Mouse (Mus musculus): ENCODE measurements around the gene Ctnna2. TPM values are rescaled to one million over a fixed set of nuclear protein-coding genes. Genes with fewer than 3 reads are reported as not detected.

The Ctnna2 gene
- polyA plus RNA-seq, 1 experiment: not detected

- H3K9me3 ChIP-seq (ENCODE audit: control insufficient read depth, low read length): no peaks in the 10 kb centered on the region; the same call in 1 of the 2 replicates
Observed at GRCm38 (mm10) chr6:77929375-77929774, 50.1 kb downstream of the Ctnna2 start.

GRCm38 (mm10) chr6:77873150-77873549 is 106.3 kb downstream of the Ctnna2 start:
- H3K4me1 ChIP-seq (ENCODE audit: control insufficient read depth): no peaks in the 10 kb centered on the region

More at GRCm38 (mm10) chr6:77929375-77929774, 50.1 kb downstream of the Ctnna2 start:
- H3K4me3 ChIP-seq (replicated peaks): no peak overlapping the region
- H3K4me1 ChIP-seq (ENCODE audit: control insufficient read depth): no peaks in the 10 kb centered on the region
- no peaks in the 10 kb centered on the region for H3K27me3 ChIP-seq (ENCODE audit: control insufficient read depth)
- H3K36me3 ChIP-seq (ENCODE audit: control insufficient read depth): no peaks in the 10 kb centered on the region
- no peak for TF ChIP-seq TAL1 (IDR thresholded peaks at IDR 0.05; ENCODE audit: low read length)
- TF ChIP-seq GATA1 (IDR thresholded peaks at IDR 0.05; ENCODE audit: low read length): no peak

GRCm38 (mm10) chr6:77869313-77869712 is 110.2 kb downstream of the Ctnna2 start:
- H3K4me1 ChIP-seq (ENCODE audit: control insufficient read depth): no peaks in the 10 kb centered on the region
- no peak overlapping the region for H3K4me3 ChIP-seq (replicated peaks)
- TF ChIP-seq GATA1 (IDR thresholded peaks at IDR 0.05; ENCODE audit: low read length): no peak
- TF ChIP-seq TAL1 (IDR thresholded peaks at IDR 0.05; ENCODE audit: low read length): no peak
- no peaks in the 10 kb centered on the region for H3K9me3 ChIP-seq (ENCODE audit: control insufficient read depth, low read length)
- H3K27me3 ChIP-seq (ENCODE audit: control insufficient read depth): no peaks in the 10 kb centered on the region
- no peaks in the 10 kb centered on the region for H3K36me3 ChIP-seq (ENCODE audit: control insufficient read depth)

More at GRCm38 (mm10) chr6:77873150-77873549, 106.3 kb downstream of the Ctnna2 start:
- Histone ChIP-seq H3K4me3 (replicated peaks) (no peak overlapping the region), H3K27me3 (ENCODE audit: control insufficient read depth) (no peaks in the 10 kb centered on the region), H3K9me3 (ENCODE audit: control insufficient read depth, low read length) (no peaks in the 10 kb centered on the region), H3K36me3 (ENCODE audit: control insufficient read depth) (no peaks in the 10 kb centered on the region)
- TF ChIP-seq GATA1 (IDR thresholded peaks at IDR 0.05; ENCODE audit: low read length) (no peak), TAL1 (IDR thresholded peaks at IDR 0.05; ENCODE audit: low read length) (no peak)

- TF ChIP-seq GATA1 (IDR thresholded peaks at IDR 0.05; ENCODE audit: low read length): no peak
- no peak for TF ChIP-seq TAL1 (IDR thresholded peaks at IDR 0.05; ENCODE audit: low read length)
- Histone ChIP-seq H3K4me1 (ENCODE audit: control insufficient read depth) (no peaks in the 10 kb centered on the region), H3K27me3 (ENCODE audit: control insufficient read depth) (no peaks in the 10 kb centered on the region), H3K4me3 (replicated peaks) (no peak overlapping the region), H3K9me3 (ENCODE audit: control insufficient read depth, low read length) (no peaks in the 10 kb centered on the region), H3K36me3 (ENCODE audit: control insufficient read depth) (no peaks in the 10 kb centered on the region)
Observed at GRCm38 (mm10) chr6:77868119-77868518, 111.4 kb downstream of the Ctnna2 start.

GRCm38 (mm10) chr6:77863379-77863778 is 116.1 kb downstream of the Ctnna2 start:
- no peak for TF ChIP-seq TAL1 (IDR thresholded peaks at IDR 0.05; ENCODE audit: low read length)
- TF ChIP-seq GATA1 (IDR thresholded peaks at IDR 0.05; ENCODE audit: low read length): no peak
- no peaks in the 10 kb centered on the region for H3K4me1 ChIP-seq (ENCODE audit: control insufficient read depth)
- no peak overlapping the region for H3K4me3 ChIP-seq (replicated peaks)

GRCm38 (mm10) chr6:77862781-77863180 is 116.7 kb downstream of the Ctnna2 start:
- Histone ChIP-seq H3K27me3 (ENCODE audit: control insufficient read depth) (no peaks in the 10 kb centered on the region), H3K4me3 (replicated peaks) (no peak overlapping the region), H3K4me1 (ENCODE audit: control insufficient read depth) (no peaks in the 10 kb centered on the region), H3K36me3 (ENCODE audit: control insufficient read depth) (no peaks in the 10 kb centered on the region), H3K9me3 (ENCODE audit: control insufficient read depth, low read length) (no peaks in the 10 kb centered on the region)
- TF ChIP-seq GATA1 (IDR thresholded peaks at IDR 0.05; ENCODE audit: low read length): no peak
- no peak for TF ChIP-seq TAL1 (IDR thresholded peaks at IDR 0.05; ENCODE audit: low read length)

More at GRCm38 (mm10) chr6:77863379-77863778, 116.1 kb downstream of the Ctnna2 start:
- no peaks in the 10 kb centered on the region for H3K9me3 ChIP-seq (ENCODE audit: control insufficient read depth, low read length)
- H3K36me3 ChIP-seq (ENCODE audit: control insufficient read depth): no peaks in the 10 kb centered on the region
- H3K27me3 ChIP-seq (ENCODE audit: control insufficient read depth): no peaks in the 10 kb centered on the region

GRCm38 (mm10) chr6:77849438-77849837 is 130.1 kb downstream of the Ctnna2 start:
- Histone ChIP-seq H3K9me3 (ENCODE audit: control insufficient read depth, low read length) (no peaks in the 10 kb centered on the region), H3K4me1 (ENCODE audit: control insufficient read depth) (no peaks in the 10 kb centered on the region), H3K36me3 (ENCODE audit: control insufficient read depth) (no peaks in the 10 kb centered on the region), H3K4me3 (replicated peaks) (no peak overlapping the region), H3K27me3 (ENCODE audit: control insufficient read depth) (no peaks in the 10 kb centered on the region)
- TF ChIP-seq GATA1 (IDR thresholded peaks at IDR 0.05; ENCODE audit: low read length): no peak
- no peak for TF ChIP-seq TAL1 (IDR thresholded peaks at IDR 0.05; ENCODE audit: low read length)

- no peak for TF ChIP-seq GATA1 (IDR thresholded peaks at IDR 0.05; ENCODE audit: low read length)
- no peak for TF ChIP-seq TAL1 (IDR thresholded peaks at IDR 0.05; ENCODE audit: low read length)
- Histone ChIP-seq H3K4me1 (ENCODE audit: control insufficient read depth) (no peaks in the 10 kb centered on the region), H3K27me3 (ENCODE audit: control insufficient read depth) (no peaks in the 10 kb centered on the region), H3K9me3 (ENCODE audit: control insufficient read depth, low read length) (no peaks in the 10 kb centered on the region), H3K36me3 (ENCODE audit: control insufficient read depth) (no peaks in the 10 kb centered on the region), H3K4me3 (replicated peaks) (no peak overlapping the region)
Observed at GRCm38 (mm10) chr6:77848796-77849195, 130.7 kb downstream of the Ctnna2 start.

GRCm38 (mm10) chr6:77847651-77848050 is 131.8 kb downstream of the Ctnna2 start:
- TF ChIP-seq GATA1 (IDR thresholded peaks at IDR 0.05; ENCODE audit: low read length) (no peak), TAL1 (IDR thresholded peaks at IDR 0.05; ENCODE audit: low read length) (no peak)
- Histone ChIP-seq H3K4me1 (ENCODE audit: control insufficient read depth) (no peaks in the 10 kb centered on the region), H3K9me3 (ENCODE audit: control insufficient read depth, low read length) (no peaks in the 10 kb centered on the region), H3K36me3 (ENCODE audit: control insufficient read depth) (no peaks in the 10 kb centered on the region), H3K27me3 (ENCODE audit: control insufficient read depth) (no peaks in the 10 kb centered on the region), H3K4me3 (replicated peaks) (no peak overlapping the region)

- Histone ChIP-seq H3K4me3 (replicated peaks) (no peak overlapping the region), H3K4me1 (ENCODE audit: control insufficient read depth) (no peaks in the 10 kb centered on the region), H3K9me3 (ENCODE audit: control insufficient read depth, low read length) (no peaks in the 10 kb centered on the region; the same call in 1 of the 2 replicates), H3K36me3 (ENCODE audit: control insufficient read depth) (no peaks in the 10 kb centered on the region), H3K27me3 (ENCODE audit: control insufficient read depth) (no peaks in the 10 kb centered on the region)
- TF ChIP-seq TAL1 (IDR thresholded peaks at IDR 0.05; ENCODE audit: low read length) (no peak), GATA1 (IDR thresholded peaks at IDR 0.05; ENCODE audit: low read length) (no peak)
Observed at GRCm38 (mm10) chr6:77839076-77839475, 140.4 kb downstream of the Ctnna2 start.

All from erythroblast, embryonic 14.5 days (primary cell).